In genomic region chr13:67682959-67683735, GRCm38 (mm10) we compare ENCODE assay signal across 7 mouse cellular contexts. TPM values are rescaled to one million over a fixed set of nuclear protein-coding genes. Genes with fewer than 3 reads are reported as not detected.
DNase-seq lines count a peak whose midpoint lies in the region; ATAC-seq lines count a peak whose summit lies in the region.
"Not testable (repeated sequence)": the region's sequence is repeated elsewhere in the genome, so short reads cannot be mapped to it uniquely, and the experiment has no call there.

No protein-coding gene starts in this region.

- H3K36me3 ChIP-seq in embryonic facial prominence, embryonic 11.5 days (replicated peaks; ENCODE audit: control insufficient read depth, insufficient read depth, low read depth, low read length); limb, embryonic 10.5 days; midbrain, embryonic 13.5 days: not testable (repeated sequence)

- H3K27me3 ChIP-seq in embryonic facial prominence, embryonic 11.5 days (ENCODE audit: control insufficient read depth, insufficient read depth, low read length); limb, embryonic 10.5 days (ENCODE audit: low read depth, poor library complexity, severe bottlenecking); midbrain, embryonic 13.5 days: not testable (repeated sequence)

- 13% methylated on average over 16 of the region's 16 CpGs for WGBS in embryonic facial prominence, embryonic 11.5 days
- 20% methylated on average over 16 of the region's 16 CpGs for WGBS in limb, embryonic 10.5 days
- WGBS in midbrain, embryonic 13.5 days: 14% methylated on average over 16 of the region's 16 CpGs

- not testable (repeated sequence) for H3K9me3 ChIP-seq in embryonic facial prominence, embryonic 11.5 days (replicated peaks; ENCODE audit: control insufficient read depth, low read length); limb, embryonic 10.5 days (replicated peaks); midbrain, embryonic 13.5 days

- peak; percentile 100 for ATAC-seq in embryonic facial prominence, embryonic 11.5 days (replicated peaks; ENCODE audit: insufficient number of reproducible peaks, low FRiP score, low TSS enrichment, low read depth)
- peak; percentile 100 for ATAC-seq in granulocyte monocyte progenitor cell, adult 5-6 weeks (replicated peaks; ENCODE audit: poor library complexity, severe bottlenecking)
- ATAC-seq in midbrain, embryonic 13.5 days: peak; percentile 100

- H3K27ac ChIP-seq in embryonic facial prominence, embryonic 11.5 days (replicated peaks; ENCODE audit: low read depth, low read length); midbrain, embryonic 13.5 days: not testable (repeated sequence)
- H3K27ac ChIP-seq in limb, embryonic 10.5 days: peak overlapping the region; percentile 75

- peak overlapping the region; percentile 67 for H3K4me3 ChIP-seq in embryonic facial prominence, embryonic 11.5 days (ENCODE audit: low read depth, low read length)
- H3K4me3 ChIP-seq in limb, embryonic 10.5 days: peak overlapping the region; percentile 67
- H3K4me3 ChIP-seq in midbrain, embryonic 13.5 days (replicated peaks): peak overlapping the region; percentile 76

- H3K4me1 ChIP-seq in embryonic facial prominence, embryonic 11.5 days (ENCODE audit: control insufficient read depth, insufficient read depth, low read length); limb, embryonic 10.5 days; midbrain, embryonic 13.5 days (replicated peaks): not testable (repeated sequence)

- peak; percentile 89 for DNase-seq in adrenal gland, postnatal 14 days
- peak; percentile 93 for DNase-seq in embryonic facial prominence, embryonic 11.5 days (ENCODE audit: low spot score)
- DNase-seq in kidney, adult 11 months: peak; percentile 90
- DNase-seq in limb, embryonic 10.5 days (ENCODE audit: low spot score): peak; percentile 74
- DNase-seq in spleen, adult 12 weeks (ENCODE audit: low spot score): peak; percentile 51

- peak overlapping the region; percentile 48 for H3K4me2 ChIP-seq in embryonic facial prominence, embryonic 11.5 days (ENCODE audit: low read depth, low read length)
- H3K4me2 ChIP-seq in midbrain, embryonic 13.5 days (replicated peaks): peak overlapping the region; percentile 83

- H3K9ac ChIP-seq in embryonic facial prominence, embryonic 11.5 days (replicated peaks; ENCODE audit: low read length): peak overlapping the region; percentile 75
- H3K9ac ChIP-seq in midbrain, embryonic 13.5 days (replicated peaks): peak overlapping the region; percentile 85

RNA-seq across cellular contexts. Expression of gene Zfp738, which starts 3.7 kb away (rescaled TPM):
- total RNA-seq in adrenal gland, postnatal 14 days (2021): 8.4 and 11.7 TPM in 2 replicates
- polyA plus RNA-seq in embryonic facial prominence, embryonic 11.5 days (2014; fragmentation: Nextera tagmentation; extraction: Ambion mirVana): 11.8 and 12.5 TPM in 2 replicates
- 26.8 and 28.6 TPM in 2 replicates for total RNA-seq in granulocyte monocyte progenitor cell, adult 5-6 weeks (2014; fragmentation: Nextera tagmentation)
- total RNA-seq in granulocyte monocyte progenitor cell, adult 5-6 weeks (2017): 6.9 and 27.3 TPM in 2 replicates
- polyA plus RNA-seq in limb, embryonic 10.5 days (2016; fragmentation: Nextera tagmentation; extraction: Ambion mirVana): 9.9 and 12.1 TPM in 2 replicates
- polyA plus RNA-seq in midbrain, embryonic 13.5 days (2015; fragmentation: Nextera tagmentation; extraction: Ambion mirVana): 15.4 and 18.3 TPM in 2 replicates

RNA-seq across cellular contexts. Expression of gene Zfp729a, which starts 45.6 kb away (rescaled TPM):
- total RNA-seq in adrenal gland, postnatal 14 days (2021): 6.0 and 6.9 TPM in 2 replicates
- 4.4 and 4.5 TPM in 2 replicates for polyA plus RNA-seq in embryonic facial prominence, embryonic 11.5 days (2014; fragmentation: Nextera tagmentation; extraction: Ambion mirVana)
- 15.0 and 17.6 TPM in 2 replicates for total RNA-seq in granulocyte monocyte progenitor cell, adult 5-6 weeks (2014; fragmentation: Nextera tagmentation)
- 7.4 and 14.4 TPM in 2 replicates for total RNA-seq in granulocyte monocyte progenitor cell, adult 5-6 weeks (2017)
- 2.0 and 2.5 TPM in 2 replicates for polyA plus RNA-seq in limb, embryonic 10.5 days (2016; fragmentation: Nextera tagmentation; extraction: Ambion mirVana)
- 3.3 and 3.7 TPM in 2 replicates for polyA plus RNA-seq in midbrain, embryonic 13.5 days (2015; fragmentation: Nextera tagmentation; extraction: Ambion mirVana)

RNA-seq across cellular contexts. Expression of gene Gm49345, which starts 45.6 kb away (rescaled TPM):
- total RNA-seq in adrenal gland, postnatal 14 days (2021): 1.3 and 2.3 TPM in 2 replicates
- polyA plus RNA-seq in embryonic facial prominence, embryonic 11.5 days (2014; fragmentation: Nextera tagmentation; extraction: Ambion mirVana): not detected in 2 replicates
- 3.4 TPM in 1 of 2 replicates, not detected in the other for total RNA-seq in granulocyte monocyte progenitor cell, adult 5-6 weeks (2014; fragmentation: Nextera tagmentation)
- not detected in 2 replicates for total RNA-seq in granulocyte monocyte progenitor cell, adult 5-6 weeks (2017)
- 0.18 TPM in 1 of 2 replicates, not detected in the other for polyA plus RNA-seq in limb, embryonic 10.5 days (2016; fragmentation: Nextera tagmentation; extraction: Ambion mirVana)
- polyA plus RNA-seq in midbrain, embryonic 13.5 days (2015; fragmentation: Nextera tagmentation; extraction: Ambion mirVana): not detected in 2 replicates

RNA-seq across cellular contexts. Expression of gene Zfp65, which starts 45.8 kb away (rescaled TPM):
- 8.1 and 14.6 TPM in 2 replicates for total RNA-seq in adrenal gland, postnatal 14 days (2021)
- 3.8 and 4.1 TPM in 2 replicates for polyA plus RNA-seq in embryonic facial prominence, embryonic 11.5 days (2014; fragmentation: Nextera tagmentation; extraction: Ambion mirVana)
- total RNA-seq in granulocyte monocyte progenitor cell, adult 5-6 weeks (2014; fragmentation: Nextera tagmentation): 12.1 and 12.6 TPM in 2 replicates
- total RNA-seq in granulocyte monocyte progenitor cell, adult 5-6 weeks (2017): 12.1 and 18.0 TPM in 2 replicates
- polyA plus RNA-seq in limb, embryonic 10.5 days (2016; fragmentation: Nextera tagmentation; extraction: Ambion mirVana): 6.2 and 8.9 TPM in 2 replicates
- polyA plus RNA-seq in midbrain, embryonic 13.5 days (2015; fragmentation: Nextera tagmentation; extraction: Ambion mirVana): 9.8 and 10.3 TPM in 2 replicates
